Mouse (Mus musculus): ENCODE measurements at regions not wholly inside any gene's neighbourhood (a gene's known extent, or its start where the extent isn't known, plus 50 kb on each side); places are given as distances from the start of the nearest gene placed in this dataset.
A peak's percentile ranks its signal among the peaks of the same experiment; 100 is the strongest.

- H3K9me3 ChIP-seq (ENCODE audit: control insufficient read depth, low read length), result no peaks in the 10 kb centered on the region
- H3K27me3 ChIP-seq (replicated peaks; ENCODE audit: control insufficient read depth, insufficient read depth, low read length), result no peaks in the 10 kb centered on the region
- H3K4me2 ChIP-seq (ENCODE audit: low read length), result no peak overlapping the region
- DNase-seq (ENCODE audit: low spot score) (no peak), ATAC-seq (replicated peaks; ENCODE audit: low FRiP score, low TSS enrichment, low read depth) (no peak)
- H3K4me1 ChIP-seq (replicated peaks; ENCODE audit: control insufficient read depth, insufficient read depth, low read length), result no peaks in the 10 kb centered on the region
- no peak overlapping the region for H3K4me3 ChIP-seq (ENCODE audit: low read depth, low read length)
- H3K27ac ChIP-seq (ENCODE audit: low read depth), result no peak overlapping the region
- no peak overlapping the region for H3K9ac ChIP-seq (ENCODE audit: low read length)
- no peaks in the 10 kb centered on the region for H3K36me3 ChIP-seq (ENCODE audit: control insufficient read depth, insufficient read depth, low read length)
These were observed 695.7 kb upstream of the Kif18a start for GRCm38 (mm10) chr2:108584799-108585198.

GRCm38 (mm10) chr2:108593555-108593954, 687.0 kb upstream of the Kif18a start:
- WGBS, result 93% methylated on average over 3 of the region's 3 CpGs

GRCm38 (mm10) chr2:108600346-108600745, 680.2 kb upstream of the Kif18a start:
- H3K9ac ChIP-seq (ENCODE audit: low read length), result no peak overlapping the region
- ATAC-seq (replicated peaks; ENCODE audit: low FRiP score, low TSS enrichment, low read depth) (no peak), DNase-seq (ENCODE audit: low spot score) (no peak)
- WGBS, result 40% methylated on average over 1 of the region's 1 CpGs
- H3K27ac ChIP-seq (ENCODE audit: low read depth), result no peak overlapping the region
- no peaks in the 10 kb centered on the region for H3K36me3 ChIP-seq (ENCODE audit: control insufficient read depth, insufficient read depth, low read length)
- no peaks in the 10 kb centered on the region for H3K27me3 ChIP-seq (replicated peaks; ENCODE audit: control insufficient read depth, insufficient read depth, low read length)
- no peaks in the 10 kb centered on the region for H3K4me1 ChIP-seq (replicated peaks; ENCODE audit: control insufficient read depth, insufficient read depth, low read length)
- no peak overlapping the region for H3K4me2 ChIP-seq (ENCODE audit: low read length)
- H3K9me3 ChIP-seq (ENCODE audit: control insufficient read depth, low read length), result no peaks in the 10 kb centered on the region
- no peak overlapping the region for H3K4me3 ChIP-seq (ENCODE audit: low read depth, low read length)

More at GRCm38 (mm10) chr2:108593555-108593954, 687.0 kb upstream of the Kif18a start:
- ATAC-seq (replicated peaks; ENCODE audit: low FRiP score, low TSS enrichment, low read depth) (no peak), DNase-seq (ENCODE audit: low spot score) (no peak)
- Histone ChIP-seq H3K27ac (ENCODE audit: low read depth) (no peak overlapping the region), H3K9ac (ENCODE audit: low read length) (no peak overlapping the region), H3K9me3 (ENCODE audit: control insufficient read depth, low read length) (no peaks in the 10 kb centered on the region), H3K27me3 (replicated peaks; ENCODE audit: control insufficient read depth, insufficient read depth, low read length) (no peaks in the 10 kb centered on the region), H3K4me3 (ENCODE audit: low read depth, low read length) (no peak overlapping the region), H3K36me3 (ENCODE audit: control insufficient read depth, insufficient read depth, low read length) (no peaks in the 10 kb centered on the region), H3K4me1 (replicated peaks; ENCODE audit: control insufficient read depth, insufficient read depth, low read length) (no peaks in the 10 kb centered on the region), H3K4me2 (ENCODE audit: low read length) (no peak overlapping the region)

- Histone ChIP-seq H3K27me3 (replicated peaks; ENCODE audit: control insufficient read depth, insufficient read depth, low read length) (no peaks in the 10 kb centered on the region), H3K4me3 (ENCODE audit: low read depth, low read length) (no peak overlapping the region), H3K27ac (ENCODE audit: low read depth) (no peak overlapping the region), H3K9ac (ENCODE audit: low read length) (no peak overlapping the region), H3K36me3 (ENCODE audit: control insufficient read depth, insufficient read depth, low read length) (no peaks in the 10 kb centered on the region), H3K4me2 (ENCODE audit: low read length) (no peak overlapping the region), H3K4me1 (replicated peaks; ENCODE audit: control insufficient read depth, insufficient read depth, low read length) (peaks cover 7% of the 10 kb centered on the region; the same call in 1 of the 2 replicates), H3K9me3 (ENCODE audit: control insufficient read depth, low read length) (no peaks in the 10 kb centered on the region)
- DNase-seq (ENCODE audit: low spot score) (no peak), ATAC-seq (replicated peaks; ENCODE audit: low FRiP score, low TSS enrichment, low read depth) (no peak)
These were observed 661.0 kb upstream of the Kif18a start for GRCm38 (mm10) chr2:108619580-108619979.

- no peak overlapping the region for H3K9ac ChIP-seq (ENCODE audit: low read length)
- ATAC-seq (replicated peaks; ENCODE audit: low FRiP score, low TSS enrichment, low read depth) (peak; percentile 66; the same call in 1 of the 2 replicates), DNase-seq (ENCODE audit: low spot score) (no peak)
- no peak overlapping the region for H3K4me3 ChIP-seq (ENCODE audit: low read depth, low read length)
- no peaks in the 10 kb centered on the region for H3K9me3 ChIP-seq (ENCODE audit: control insufficient read depth, low read length)
- H3K27me3 ChIP-seq (replicated peaks; ENCODE audit: control insufficient read depth, insufficient read depth, low read length), result no peaks in the 10 kb centered on the region
- no peaks in the 10 kb centered on the region for H3K36me3 ChIP-seq (ENCODE audit: control insufficient read depth, insufficient read depth, low read length)
- H3K4me1 ChIP-seq (replicated peaks; ENCODE audit: control insufficient read depth, insufficient read depth, low read length), result peaks cover 7% of the 10 kb centered on the region; the same call in 1 of the 2 replicates
- WGBS, result 32% methylated on average over 4 of the region's 4 CpGs
- 0 out of 2 replicates have a peak overlapping the region, but pooled peaks have one; percentile 4 for H3K4me2 ChIP-seq (ENCODE audit: low read length)
- H3K27ac ChIP-seq (ENCODE audit: low read depth), result 0 out of 2 replicates have a peak overlapping the region, but pooled peaks have one; percentile 43
These were observed 658.0 kb upstream of the Kif18a start for GRCm38 (mm10) chr2:108622367-108623162.

GRCm38 (mm10) chr2:108635644-108636043, 644.9 kb upstream of the Kif18a start:
- H3K4me3 ChIP-seq (ENCODE audit: low read depth, low read length), result no peak overlapping the region
- H3K9me3 ChIP-seq (ENCODE audit: control insufficient read depth, low read length), result no peaks in the 10 kb centered on the region
- H3K4me2 ChIP-seq (ENCODE audit: low read length), result no peak overlapping the region
- WGBS, result 88% methylated on average over 4 of the region's 4 CpGs
- no peaks in the 10 kb centered on the region for H3K36me3 ChIP-seq (ENCODE audit: control insufficient read depth, insufficient read depth, low read length)
- H3K27ac ChIP-seq (ENCODE audit: low read depth), result no peak overlapping the region
- DNase-seq (ENCODE audit: low spot score), result no peak
- no peaks in the 10 kb centered on the region for H3K27me3 ChIP-seq (replicated peaks; ENCODE audit: control insufficient read depth, insufficient read depth, low read length)
- H3K4me1 ChIP-seq (replicated peaks; ENCODE audit: control insufficient read depth, insufficient read depth, low read length), result peaks cover 3% of the 10 kb centered on the region; the same call in 1 of the 2 replicates
- H3K9ac ChIP-seq (ENCODE audit: low read length), result no peak overlapping the region
- no peak for ATAC-seq (replicated peaks; ENCODE audit: low FRiP score, low TSS enrichment, low read depth)

GRCm38 (mm10) chr2:108660697-108661388, 619.7 kb upstream of the Kif18a start:
- no peak overlapping the region for H3K4me3 ChIP-seq (ENCODE audit: low read depth, low read length)
- no peaks in the 10 kb centered on the region for H3K4me1 ChIP-seq (replicated peaks; ENCODE audit: control insufficient read depth, insufficient read depth, low read length)
- ATAC-seq (replicated peaks; ENCODE audit: low FRiP score, low TSS enrichment, low read depth) (no peak), DNase-seq (ENCODE audit: low spot score) (no peak)
- no peaks in the 10 kb centered on the region for H3K36me3 ChIP-seq (ENCODE audit: control insufficient read depth, insufficient read depth, low read length)
- WGBS, result 50% methylated on average over 4 of the region's 4 CpGs
- no peak overlapping the region for H3K9ac ChIP-seq (ENCODE audit: low read length)
- no peaks in the 10 kb centered on the region for H3K27me3 ChIP-seq (replicated peaks; ENCODE audit: control insufficient read depth, insufficient read depth, low read length)
- H3K9me3 ChIP-seq (ENCODE audit: control insufficient read depth, low read length), result no peaks in the 10 kb centered on the region
- no peak overlapping the region for H3K27ac ChIP-seq (ENCODE audit: low read depth)
- no peak overlapping the region for H3K4me2 ChIP-seq (ENCODE audit: low read length)

GRCm38 (mm10) chr2:108677777-108678380, 602.7 kb upstream of the Kif18a start:
- WGBS, result 68% methylated on average over 2 of the region's 2 CpGs
- no peak overlapping the region for H3K4me3 ChIP-seq (ENCODE audit: low read depth, low read length)
- no peak overlapping the region for H3K9ac ChIP-seq (ENCODE audit: low read length)
- DNase-seq (ENCODE audit: low spot score), result no peak
- H3K9me3 ChIP-seq (ENCODE audit: control insufficient read depth, low read length), result no peaks in the 10 kb centered on the region
- H3K27me3 ChIP-seq (replicated peaks; ENCODE audit: control insufficient read depth, insufficient read depth, low read length), result no peaks in the 10 kb centered on the region
- no peak overlapping the region for H3K27ac ChIP-seq (ENCODE audit: low read depth)
- no peak overlapping the region for H3K4me2 ChIP-seq (ENCODE audit: low read length)
- ATAC-seq (replicated peaks; ENCODE audit: low FRiP score, low TSS enrichment, low read depth), result no peak
- H3K4me1 ChIP-seq (replicated peaks; ENCODE audit: control insufficient read depth, insufficient read depth, low read length), result no peaks in the 10 kb centered on the region
- no peaks in the 10 kb centered on the region for H3K36me3 ChIP-seq (ENCODE audit: control insufficient read depth, insufficient read depth, low read length)

Measured in intestine, embryonic 14.5 days (tissue).